Mouse (Mus musculus) left cerebral cortex, postnatal 36 days (tissue): ENCODE measurements around the gene Olfr243. TPM values are rescaled to one million over a fixed set of nuclear protein-coding genes. Genes with fewer than 3 reads are reported as not detected.
"Not testable (repeated sequence)": the region's sequence is repeated elsewhere in the genome, so short reads cannot be mapped to it uniquely, and the experiment has no call there.

ENCODE experiments used
- DNase-seq, 2 experiments: peaks; one replicate each; pipeline ENCODE4 v3.0.0; 2021 to 2022; ENCODE audit warnings: low spot score in 2 of 2, mixed read lengths in 1 of 2
- intact Hi-C: fragments of 180-260 bp; cut with DNase I; formaldehyde crosslinking; loops from one replicate; pipeline ENCODE4 v1.15.1; 2025
- total RNA-seq, 2 experiments: library from RNA; stranded (reverse); gene quantifications; 2 replicates each; pipeline ENCODE4 v1.2.3; 2021

Gene Olfr243
- not detected for total RNA-seq

DNA sequence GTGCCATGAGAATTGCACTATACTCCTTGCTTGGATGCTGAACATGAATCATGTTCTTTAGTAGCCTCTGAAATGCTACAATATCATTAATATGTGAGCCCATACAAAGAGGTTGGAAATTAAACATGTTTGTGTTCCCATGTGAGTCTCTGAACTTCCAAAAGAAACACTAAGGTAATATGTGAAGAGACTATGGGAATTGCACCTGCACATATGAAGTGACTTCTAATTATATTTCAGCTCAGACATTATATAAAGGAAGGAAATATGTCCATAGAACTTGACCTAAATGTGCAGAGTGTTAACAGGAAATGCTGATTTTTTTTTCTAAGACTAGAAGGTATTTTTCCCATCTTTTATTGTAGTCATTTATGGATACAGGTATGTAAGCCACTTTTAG is at the start of gene Olfr243:
Gene Olfr243, plus strand, starts transcription at position 301 of the 400 bp plus-strand sequence.
- intact Hi-C loops = no loop called here
- no peak for DNase-seq

DNA sequence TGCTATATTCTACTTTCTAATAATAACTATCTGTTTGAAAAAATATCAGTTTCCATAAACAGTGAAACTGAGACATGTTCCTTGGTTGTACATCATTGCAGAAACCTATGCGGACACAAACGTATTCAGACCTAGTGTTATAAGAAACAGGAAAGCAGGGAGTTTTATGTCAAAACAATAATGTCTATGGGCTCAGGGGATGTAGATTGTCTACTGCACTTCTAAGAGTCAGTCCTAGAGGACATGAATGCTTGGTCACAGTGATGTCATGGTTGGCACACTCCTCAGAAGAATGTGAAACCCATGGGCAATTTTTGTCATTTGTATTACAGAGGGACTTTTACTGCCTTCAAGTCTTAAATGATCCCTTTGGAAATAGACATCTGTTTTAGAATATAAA is 43.4 kb upstream of the Olfr243 start, which contains the start of gene Olfr624:
Gene Olfr624, minus strand, starts transcription at position 101 of the 400 bp plus-strand sequence.
- DNase-seq = no peak
- intact Hi-C loops = no loop called here

GRCm38 (mm10) chr7:103682420-103682819 is 32.1 kb upstream of the Olfr243 start, which contains the start of gene Olfr625-ps1:
TSS of gene Olfr625-ps1 (plus strand) at chr7:103682720.
- DNase-seq = no peak
- intact Hi-C loops = no loop called here

GRCm38 (mm10) chr7:103699469-103699868 is 15.0 kb upstream of the Olfr243 start:
- intact Hi-C loops = no loop called here
- no peak for DNase-seq

GRCm38 (mm10) chr7:103712024-103712423 is 2.4 kb upstream of the Olfr243 start:
- no peak for DNase-seq
- intact Hi-C loops = no loop called here

- DNase-seq = not testable (repeated sequence)
Observed at GRCm38 (mm10) chr7:103716398-103716797, 1.9 kb downstream of the Olfr243 start.

GRCm38 (mm10) chr7:103730074-103730473 is 15.6 kb downstream of the Olfr243 start, which contains the start of gene Olfr628:
TSS of gene Olfr628 (plus strand) at chr7:103730374.
- intact Hi-C loops = no loop called here
- DNase-seq = no peak

More at GRCm38 (mm10) chr7:103716398-103716797, 1.9 kb downstream of the Olfr243 start:
- intact Hi-C loops = not testable (repeated sequence)

GRCm38 (mm10) chr7:103744843-103745242 is 30.4 kb downstream of the Olfr243 start, which contains the start of gene Olfr629:
TSS of gene Olfr629 (minus strand) at chr7:103744943.
- no peak for DNase-seq
- intact Hi-C loops = no loop called here

DNA sequence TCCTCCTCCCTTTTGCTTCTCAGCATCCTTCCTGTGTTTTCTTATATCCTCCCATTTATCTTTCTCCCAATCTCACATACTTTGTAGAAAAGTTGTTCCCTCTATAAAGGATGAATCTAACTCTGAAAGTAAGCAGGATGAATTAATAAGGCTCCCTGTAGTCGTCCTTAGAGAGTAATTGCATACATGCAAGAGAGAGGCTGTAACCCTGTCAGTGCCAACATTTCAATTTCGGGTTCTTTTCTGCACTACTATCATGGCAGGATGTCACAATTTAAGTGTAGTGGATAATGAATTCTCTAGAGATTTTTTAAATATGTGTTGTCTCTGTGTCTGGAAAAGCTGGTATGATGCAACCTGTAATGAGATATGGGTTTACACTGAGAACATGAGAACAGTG is 42.8 kb downstream of the Olfr243 start, which contains the start of gene Olfr630:
Gene Olfr630, minus strand, starts transcription at position 101 of the 400 bp plus-strand sequence.
- intact Hi-C loops = no loop called here
- DNase-seq = no peak

- DNase-seq, intact Hi-C loops: not testable (repeated sequence)
Observed at GRCm38 (mm10) chr7:103762212-103762611, 47.7 kb downstream of the Olfr243 start.

DNA sequence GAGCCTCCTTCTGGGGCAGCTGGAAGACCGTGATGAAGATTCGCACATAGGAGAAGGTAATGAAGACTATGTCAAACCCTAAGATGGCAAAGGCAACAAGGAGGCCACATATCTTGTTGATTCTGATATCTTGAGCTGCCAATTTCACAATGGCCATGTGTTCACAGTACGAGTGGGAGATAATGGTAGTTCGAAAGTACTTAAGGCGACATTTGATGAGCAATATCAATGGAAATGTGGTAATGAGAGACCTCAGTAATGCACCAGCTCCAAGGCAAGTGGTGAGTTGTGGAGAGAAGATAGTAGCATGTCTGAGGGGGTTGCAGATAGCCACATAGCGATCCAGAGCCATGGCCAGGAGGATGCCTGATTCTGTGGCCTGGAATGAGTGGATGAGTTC is 53.2 kb downstream of the Olfr243 start:
- DNase-seq, intact Hi-C loops: not testable (repeated sequence)

Other genes starting within 250 kb of the Olfr243 start
- not detected for gene Olfr608, start 244.8 kb upstream of the Olfr243 start, total RNA-seq
- not detected for gene Olfr609, start 216.6 kb upstream of the Olfr243 start, total RNA-seq
- not detected for gene Olfr610, start 202.5 kb upstream of the Olfr243 start, total RNA-seq
- gene Olfr611, start 193.8 kb upstream of the Olfr243 start, total RNA-seq = not detected
- not detected for gene Olfr612, start 172.0 kb upstream of the Olfr243 start, total RNA-seq
- not detected for gene Olfr613, start 166.6 kb upstream of the Olfr243 start, total RNA-seq
- gene Olfr615, start 158.6 kb upstream of the Olfr243 start, total RNA-seq = not detected
- gene Olfr616, start 145.5 kb upstream of the Olfr243 start, total RNA-seq = not detected
- not detected for gene Olfr617, start 141.6 kb upstream of the Olfr243 start, total RNA-seq
- gene Olfr618, start 124.6 kb upstream of the Olfr243 start, total RNA-seq = not detected
- not detected for gene Olfr619, start 114.1 kb upstream of the Olfr243 start, total RNA-seq
- gene Olfr620, start 102.1 kb upstream of the Olfr243 start, total RNA-seq = not detected
- not detected for gene Olfr622, start 72.0 kb upstream of the Olfr243 start, total RNA-seq
- gene Olfr623, start 51.0 kb upstream of the Olfr243 start, total RNA-seq = not detected
- under 1 TPM in 1 of 2 experiments, not detected in 1; 0.07 TPM for gene Olfr624, start 43.5 kb upstream of the Olfr243 start, total RNA-seq
- not detected for gene Olfr625-ps1, start 32.0 kb upstream of the Olfr243 start, total RNA-seq
- gene Olfr628, start 15.7 kb downstream of the Olfr243 start, total RNA-seq = not detected
- gene Olfr629, start 30.3 kb downstream of the Olfr243 start, total RNA-seq = not detected
- gene Olfr630, start 42.7 kb downstream of the Olfr243 start, total RNA-seq = not detected
- not detected for gene Olfr69, start 56.9 kb downstream of the Olfr243 start, total RNA-seq
- gene Olfr68, start 65.0 kb downstream of the Olfr243 start, total RNA-seq = not detected
- not detected for gene Olfr67, start 77.2 kb downstream of the Olfr243 start, total RNA-seq
- gene Hbb-bt, start 99.3 kb downstream of the Olfr243 start, total RNA-seq = 10 to 100 TPM; 49.8 to 50.7 TPM
- 100 to 1,000 TPM; 365 to 420 TPM for gene Hbb-bs, start 113.4 kb downstream of the Olfr243 start, total RNA-seq
- gene Hbb-bh2, start 125.8 kb downstream of the Olfr243 start, total RNA-seq = not detected
- not detected for gene Hbb-bh1, start 128.5 kb downstream of the Olfr243 start, total RNA-seq
- not detected for gene Hbb-y, start 138.5 kb downstream of the Olfr243 start, total RNA-seq
- gene Olfr66, start 171.6 kb downstream of the Olfr243 start, total RNA-seq = not detected
- gene Olfr64, start 179.8 kb downstream of the Olfr243 start, total RNA-seq = not detected
- not detected for gene Olfr65, start 188.8 kb downstream of the Olfr243 start, total RNA-seq
- gene Olfr631, start 214.2 kb downstream of the Olfr243 start, total RNA-seq = not detected
- gene Olfr632, start 219.7 kb downstream of the Olfr243 start, total RNA-seq = under 1 TPM in 1 of 2 experiments, not detected in 1; 0.25 TPM
- gene Olfr633, start 229.8 kb downstream of the Olfr243 start, total RNA-seq = not detected